Mouse (Mus musculus) cerebellum, postnatal 4 days (tissue): ENCODE results near the gene Raet1d.
"Not testable (repeated sequence)": the region's sequence is repeated elsewhere in the genome, so short reads cannot be mapped to it uniquely, and the experiment has no call there.

Source experiments
- DNase-seq, 2 experiments: peaks; one replicate each; pipeline ENCODE4 v3.0.0; 2022; ENCODE audit warnings: low spot score in 2 of 2, mixed read lengths in 1 of 2

Raet1d gene

DNA sequence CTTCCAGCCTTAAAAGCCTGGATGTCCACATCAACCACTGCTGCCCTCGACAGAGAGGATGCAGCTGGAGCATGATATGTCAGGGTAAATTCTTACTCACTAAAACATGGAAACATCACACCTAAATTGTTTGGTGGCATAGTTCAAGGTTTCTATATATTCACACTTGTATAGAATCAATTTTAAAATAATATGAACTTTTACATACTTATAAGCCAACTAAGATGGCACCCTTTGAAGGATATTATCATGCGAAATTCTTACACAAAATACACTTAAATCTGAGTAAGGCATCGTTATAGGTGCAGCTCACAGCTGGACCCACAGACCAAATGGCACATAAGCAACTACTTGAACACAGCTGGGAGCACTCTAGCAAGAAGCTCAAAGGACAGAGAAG is at the start of gene Raet1d:
Gene Raet1d, plus strand, starts transcription at position 301 of the 400 bp plus-strand sequence.
- not testable (repeated sequence) for DNase-seq

DNA sequence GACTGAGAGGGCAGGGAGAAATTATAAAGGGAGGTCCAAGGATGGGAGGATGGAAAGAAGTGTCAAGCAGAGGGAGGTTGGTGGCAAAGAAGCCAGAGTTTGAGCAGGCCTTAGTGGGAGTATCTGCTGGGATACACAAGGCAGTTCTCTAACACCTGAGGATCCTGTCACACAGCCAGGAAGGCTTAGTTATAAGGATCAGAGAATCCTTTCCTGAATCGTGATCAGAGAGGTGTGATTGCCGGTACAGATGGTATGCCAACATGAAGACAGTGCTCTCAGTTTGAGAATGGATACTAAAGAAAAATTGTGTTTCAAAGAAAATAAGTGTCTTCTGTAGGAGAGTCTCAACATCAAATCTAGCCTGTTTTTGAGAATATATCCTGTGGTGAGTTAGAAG is 37.5 kb upstream of the Raet1d start:
- DNase-seq: no peak

DNA sequence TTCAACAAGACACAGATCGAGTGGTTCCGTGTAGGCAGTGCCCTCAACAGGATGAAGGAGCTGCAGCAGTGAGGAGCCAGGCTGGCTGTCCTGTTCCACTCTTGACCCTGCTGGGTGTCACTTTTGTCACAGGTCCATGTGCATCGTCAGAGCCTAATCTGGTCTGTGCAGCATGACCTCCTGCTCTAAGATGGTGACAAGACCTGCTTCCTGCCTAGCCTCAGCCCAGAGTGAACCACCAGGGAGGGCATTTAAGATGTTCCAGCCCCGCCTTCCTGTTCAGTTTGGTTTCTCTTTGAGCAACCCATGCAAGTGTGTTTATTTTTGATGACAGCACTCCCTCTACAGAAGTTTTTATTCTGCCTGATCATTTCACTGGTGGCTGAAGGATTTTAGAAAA is 14.6 kb upstream of the Raet1d start:
- DNase-seq: not testable (repeated sequence)

DNA sequence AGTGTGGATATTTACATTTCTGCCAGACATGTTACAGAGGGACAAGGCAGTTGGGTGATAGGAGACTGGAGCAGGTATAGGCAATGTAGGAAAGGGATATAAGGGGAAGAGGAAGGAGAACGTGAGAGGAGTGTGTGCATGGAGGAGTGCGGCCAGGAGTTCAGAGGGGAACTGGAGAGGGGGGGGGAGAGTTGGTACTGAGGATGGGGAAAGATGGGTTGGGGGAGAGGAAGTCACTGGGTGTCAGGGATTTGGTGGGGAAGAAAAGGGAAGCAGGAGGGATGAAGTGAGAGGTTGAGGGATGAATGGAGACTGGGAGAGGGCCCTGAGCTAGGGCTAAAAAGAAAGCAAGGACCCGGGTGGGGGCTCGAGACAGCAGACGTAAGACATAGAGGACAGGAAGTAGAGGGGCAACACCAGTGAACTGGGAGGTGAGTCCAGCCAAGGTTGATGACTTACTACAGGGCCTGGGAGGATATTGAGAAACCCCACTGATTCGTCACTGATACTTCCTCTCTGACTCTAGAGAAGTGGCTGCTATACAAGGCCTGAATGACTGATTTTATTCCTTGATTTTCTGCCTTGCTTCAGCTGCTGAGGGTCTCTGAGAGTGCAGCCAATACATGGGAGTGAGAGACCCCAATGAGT is 6.7 kb upstream of the Raet1d start:
- DNase-seq: not testable (repeated sequence)

DNA sequence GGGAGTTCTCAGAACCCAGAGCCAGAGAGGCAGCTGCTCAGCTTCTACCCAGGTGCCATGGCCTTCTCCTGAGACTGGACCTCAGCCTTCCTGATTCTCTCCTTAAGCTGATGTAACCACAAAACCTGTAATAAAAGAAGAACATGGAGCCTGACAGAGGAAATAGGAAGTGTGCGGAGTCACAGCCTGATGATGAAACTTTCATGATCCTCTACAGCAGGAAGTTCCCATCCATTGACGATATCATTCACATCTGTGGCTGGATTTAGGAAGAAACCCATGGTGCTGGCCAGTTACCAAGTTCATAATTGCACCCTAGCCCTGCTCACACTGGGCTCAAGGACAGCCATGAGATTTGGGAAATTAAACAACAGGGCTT is 6.2 kb upstream of the Raet1d start:
- DNase-seq: not testable (repeated sequence)

DNA sequence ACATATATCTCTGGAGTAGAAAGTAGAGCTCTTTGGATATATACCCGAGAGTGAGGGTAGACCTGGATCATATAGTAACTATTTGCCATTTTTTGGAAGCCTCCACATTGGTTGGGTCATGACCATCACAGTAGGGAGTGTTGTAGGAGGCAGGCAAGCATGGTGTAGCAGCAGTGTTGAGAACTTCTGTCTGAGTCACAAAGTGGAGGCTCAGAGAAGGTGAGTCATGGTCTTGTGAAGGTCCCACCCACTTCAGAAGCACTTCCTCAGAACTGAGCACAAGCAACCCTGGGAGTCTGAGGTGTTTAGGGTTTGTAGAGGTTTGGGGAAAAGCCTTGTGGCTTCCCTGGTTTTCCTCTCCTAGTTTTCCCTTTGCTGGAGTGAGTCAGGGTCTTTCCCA is 3.0 kb upstream of the Raet1d start:
- not testable (repeated sequence) for DNase-seq

DNA sequence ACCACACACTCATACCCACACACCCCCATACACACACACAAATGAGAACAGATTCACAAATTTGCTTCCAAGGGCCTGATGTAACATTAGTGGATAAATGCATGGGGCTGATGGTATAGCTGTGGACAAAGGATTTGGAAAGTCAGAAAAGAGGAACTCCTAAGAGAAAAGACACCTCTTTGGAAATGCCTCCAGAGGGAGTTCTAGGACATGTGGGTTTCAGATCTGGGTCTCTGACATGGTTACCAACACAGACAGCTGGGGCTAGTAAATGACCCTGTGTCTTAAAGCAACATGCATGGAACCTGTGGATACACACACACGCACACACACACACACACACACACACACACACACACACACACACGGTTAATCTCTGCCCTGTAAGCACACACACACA is 605 bp downstream of the Raet1d start:
- DNase-seq: not testable (repeated sequence)

DNA sequence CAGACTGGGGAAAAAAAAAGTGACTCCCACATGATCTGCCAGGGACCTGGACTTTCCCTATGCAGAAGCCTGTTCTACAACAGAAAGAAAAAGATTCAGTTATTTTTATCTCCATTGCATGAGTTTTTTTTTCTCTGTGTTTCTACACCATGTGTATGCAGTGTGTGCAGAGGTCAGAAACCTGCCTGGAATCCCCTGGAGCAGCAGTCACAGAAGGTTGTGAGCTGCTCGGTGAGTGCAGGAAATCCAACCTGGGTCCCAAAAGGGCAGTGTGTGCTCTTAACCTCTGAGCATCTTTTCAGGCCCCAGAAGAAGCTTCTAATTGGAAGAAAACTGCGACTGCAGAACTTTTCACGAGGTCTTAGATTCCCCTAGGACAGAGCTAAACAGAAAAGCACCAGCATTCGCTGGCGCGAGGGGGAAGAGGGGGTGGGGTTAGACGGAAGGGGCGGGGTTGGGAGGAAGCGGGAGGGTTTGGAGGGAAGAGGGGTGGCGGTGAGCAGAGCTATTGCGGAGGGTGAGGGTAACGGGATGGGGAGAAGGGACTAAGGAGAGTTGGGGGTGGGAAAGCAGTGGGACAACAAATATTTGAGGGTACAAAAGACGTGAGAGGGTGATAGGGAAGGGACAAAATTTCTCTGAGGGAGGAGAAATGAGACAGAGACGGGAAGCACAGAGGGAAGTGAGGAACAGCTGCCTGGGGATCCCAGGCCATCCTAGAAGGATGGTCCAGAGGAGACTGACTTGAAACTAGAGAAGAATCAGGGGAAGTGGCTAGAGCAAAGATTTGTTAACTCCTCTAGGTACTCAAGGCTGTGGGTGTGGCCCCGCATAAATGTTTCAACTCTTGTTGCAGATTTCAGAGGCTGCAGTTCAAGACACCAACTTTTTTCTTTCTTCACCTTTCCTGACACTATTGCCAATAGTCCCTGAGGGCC is 1.3 kb downstream of the Raet1d start:
- DNase-seq: not testable (repeated sequence)

DNA sequence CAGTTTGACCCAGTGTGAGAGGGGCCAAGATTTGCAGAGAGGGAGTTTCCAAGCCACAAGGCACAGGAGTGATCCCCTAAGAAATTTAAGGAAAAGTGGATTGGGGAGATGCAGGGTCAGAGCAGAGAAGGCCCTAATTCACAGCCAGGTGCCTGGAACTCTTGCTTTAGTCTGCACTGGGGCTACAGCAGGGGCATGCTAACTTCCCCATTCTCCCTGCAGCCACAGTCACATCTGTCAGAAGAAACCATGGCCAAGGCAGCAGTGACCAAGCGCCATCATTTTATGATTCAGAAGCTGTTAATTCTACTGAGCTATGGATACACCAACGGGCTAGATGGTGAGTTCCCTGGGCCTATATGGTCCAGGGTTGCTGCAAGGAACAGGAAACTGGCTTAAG is 2.1 kb downstream of the Raet1d start:
- DNase-seq: not testable (repeated sequence)

DNA sequence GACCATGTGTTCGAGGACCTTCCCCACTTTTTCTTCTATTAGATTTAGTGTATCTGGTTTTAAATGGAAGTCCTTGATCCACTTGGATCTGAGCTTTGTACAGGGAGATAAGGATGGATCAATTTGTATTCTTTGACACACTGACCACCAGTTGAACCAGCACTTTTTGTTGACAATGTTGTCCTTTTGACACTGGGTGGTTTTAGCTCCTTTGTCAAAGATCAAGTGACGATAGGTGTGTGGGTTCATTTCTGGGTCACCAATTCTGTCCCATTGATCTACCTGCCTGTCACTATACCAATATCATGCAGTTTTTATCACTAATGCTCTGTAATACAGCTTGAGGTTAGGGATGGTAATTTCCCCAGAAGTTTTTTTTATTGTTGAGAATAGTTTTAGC is 4.6 kb downstream of the Raet1d start:
- DNase-seq: not testable (repeated sequence)

DNA sequence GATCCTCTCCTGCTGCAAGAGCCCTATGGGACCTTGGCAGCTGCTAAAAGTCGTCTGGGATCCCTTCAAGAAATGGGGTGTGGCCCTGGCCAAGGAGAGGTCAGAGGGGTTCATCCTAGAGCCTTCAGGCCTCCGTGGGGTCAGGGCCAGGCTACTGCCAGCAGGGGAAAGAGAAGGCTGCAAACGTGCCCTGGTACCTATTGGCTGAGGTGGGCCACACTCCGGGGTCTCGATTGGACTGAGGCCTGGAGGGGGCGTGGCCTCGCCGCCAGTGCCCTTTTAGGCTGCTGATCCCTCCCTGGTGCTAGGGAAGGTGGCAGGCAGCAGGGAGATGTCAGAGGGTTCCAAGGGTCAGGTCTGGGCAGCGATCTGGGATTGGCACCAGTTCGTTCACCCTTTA is 20.9 kb downstream of the Raet1d start:
- DNase-seq: not testable (repeated sequence)

DNA sequence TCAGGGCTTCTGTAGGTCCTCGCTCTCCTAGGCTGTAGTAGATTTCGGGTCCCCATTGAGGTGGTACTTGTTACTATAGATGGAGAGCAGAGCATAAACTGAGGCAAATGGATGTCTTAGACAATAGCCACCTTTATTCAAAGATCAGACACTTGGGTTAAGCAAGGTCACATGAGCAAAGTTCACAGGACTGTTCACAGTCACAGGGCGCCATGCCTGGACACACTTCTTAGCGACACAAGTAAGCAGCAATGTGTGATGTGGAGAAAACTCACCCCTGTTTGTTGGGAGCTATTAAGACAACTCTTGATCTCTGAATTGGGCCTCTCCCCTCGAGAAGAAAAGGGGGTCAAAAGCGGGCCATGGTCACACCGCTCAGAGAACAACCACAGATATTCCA is 29.8 kb downstream of the Raet1d start:
- DNase-seq: not testable (repeated sequence)

DNA sequence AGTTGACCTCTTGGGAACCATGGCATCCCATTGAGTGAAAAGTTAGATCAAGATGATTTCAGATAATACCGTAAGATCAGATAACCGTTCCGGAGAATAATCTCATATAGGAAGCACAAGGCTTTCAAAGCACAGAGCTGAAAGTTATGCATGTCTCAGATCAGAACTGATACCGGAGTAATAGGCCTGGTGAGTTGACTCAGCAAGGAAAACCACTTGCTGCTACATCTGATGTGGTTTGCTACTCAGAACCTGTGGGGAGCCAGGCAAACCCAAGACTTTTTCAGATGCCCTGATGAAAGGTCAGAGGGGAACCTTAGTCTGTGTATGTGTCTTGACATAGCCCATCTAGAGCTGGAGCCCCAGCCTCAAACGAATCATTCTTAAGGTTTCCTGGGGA is 31.3 kb downstream of the Raet1d start:
- not testable (repeated sequence) for DNase-seq

DNA sequence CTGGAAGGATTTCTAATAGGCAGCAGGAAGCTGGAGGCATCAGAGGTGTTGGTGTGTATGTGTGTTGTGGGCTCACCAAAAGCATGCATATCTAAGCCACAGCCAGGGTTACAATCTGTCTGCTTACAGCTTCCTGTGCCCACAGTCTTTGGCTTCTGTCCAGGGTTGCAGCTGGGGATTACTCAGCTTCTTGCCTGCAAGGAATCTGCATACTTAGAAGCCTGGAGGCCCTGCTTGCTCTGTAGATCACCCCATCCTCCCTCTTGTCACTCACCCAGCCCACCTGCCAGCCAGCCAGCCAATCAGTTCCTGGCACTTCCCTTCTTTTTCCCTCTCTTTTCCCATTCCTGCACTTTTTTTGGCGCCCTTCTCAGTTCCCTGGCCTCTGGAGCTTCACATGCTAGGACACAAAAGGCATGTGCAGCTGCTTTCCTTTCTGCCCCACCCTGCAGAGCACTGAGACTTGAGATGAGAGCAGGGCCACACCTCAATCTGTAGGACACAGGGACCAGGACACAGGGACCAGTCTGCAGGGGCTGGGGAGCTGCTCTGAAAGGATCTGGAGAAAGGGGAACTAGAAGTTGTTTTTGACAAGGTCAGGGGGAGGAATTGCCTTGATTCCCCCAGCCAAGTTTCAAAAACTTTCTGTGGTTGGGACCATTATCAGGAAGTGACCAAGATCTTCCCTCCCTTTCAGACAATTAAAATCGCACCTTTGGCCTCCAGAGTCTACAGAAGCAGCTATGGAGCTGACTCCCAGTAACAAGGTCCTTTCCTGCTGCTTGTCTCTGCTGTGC is 32.9 kb downstream of the Raet1d start:
- DNase-seq: not testable (repeated sequence)

DNA sequence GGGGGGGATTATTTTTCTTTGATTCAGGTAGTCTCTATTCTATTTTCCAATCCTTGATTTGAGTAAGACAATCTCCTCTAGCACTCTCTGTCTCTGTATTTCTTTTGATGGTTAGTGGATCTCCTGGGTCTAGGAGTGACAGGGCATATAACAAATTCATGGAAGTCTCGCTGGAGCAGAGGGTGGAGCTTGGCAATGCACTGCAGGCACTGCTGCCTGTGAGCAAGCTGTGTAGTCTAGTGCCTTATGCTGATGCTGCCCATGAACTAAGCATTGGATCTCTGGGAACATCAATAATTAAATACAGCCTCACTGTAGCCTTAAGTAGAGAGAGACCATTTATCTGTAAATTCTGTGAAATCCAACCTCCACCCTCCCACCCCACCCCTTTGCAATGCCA is 36.3 kb downstream of the Raet1d start:
- DNase-seq: not testable (repeated sequence)

DNA sequence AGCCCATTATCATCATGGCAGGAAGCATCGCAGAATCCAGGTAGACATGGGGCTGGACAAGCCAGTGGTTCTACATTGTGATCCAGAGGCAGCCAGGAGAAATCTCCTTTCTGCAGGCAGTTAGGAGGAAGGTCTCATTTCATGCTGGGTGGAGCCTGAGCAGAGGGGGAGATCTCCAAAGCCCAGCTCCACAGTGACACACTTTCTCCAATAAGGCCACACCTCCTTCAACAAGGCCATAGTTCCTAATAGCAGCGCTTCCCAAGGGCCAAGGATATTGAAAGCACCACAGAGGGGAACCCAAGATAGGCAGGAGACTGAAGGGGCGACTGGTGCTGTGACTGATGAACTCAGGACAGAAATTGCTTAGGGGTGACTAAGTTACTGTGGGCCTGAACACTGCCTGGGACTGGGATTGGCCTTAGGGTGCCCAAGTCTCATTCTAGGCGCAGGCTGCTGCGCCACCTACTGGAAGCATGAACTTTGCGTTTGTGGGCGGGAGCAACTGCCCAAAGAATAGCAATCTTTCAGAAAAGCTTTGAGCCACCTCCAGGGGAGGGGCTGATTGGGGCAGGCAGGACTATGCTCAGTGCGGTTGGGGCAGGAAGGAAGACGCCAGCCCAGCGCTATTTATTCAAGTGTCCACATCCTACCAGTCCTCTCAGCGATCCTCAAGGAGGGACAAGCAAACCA is 42.0 kb downstream of the Raet1d start:
- peak in 1 of 2 experiments; percentile 32 for DNase-seq

DNA sequence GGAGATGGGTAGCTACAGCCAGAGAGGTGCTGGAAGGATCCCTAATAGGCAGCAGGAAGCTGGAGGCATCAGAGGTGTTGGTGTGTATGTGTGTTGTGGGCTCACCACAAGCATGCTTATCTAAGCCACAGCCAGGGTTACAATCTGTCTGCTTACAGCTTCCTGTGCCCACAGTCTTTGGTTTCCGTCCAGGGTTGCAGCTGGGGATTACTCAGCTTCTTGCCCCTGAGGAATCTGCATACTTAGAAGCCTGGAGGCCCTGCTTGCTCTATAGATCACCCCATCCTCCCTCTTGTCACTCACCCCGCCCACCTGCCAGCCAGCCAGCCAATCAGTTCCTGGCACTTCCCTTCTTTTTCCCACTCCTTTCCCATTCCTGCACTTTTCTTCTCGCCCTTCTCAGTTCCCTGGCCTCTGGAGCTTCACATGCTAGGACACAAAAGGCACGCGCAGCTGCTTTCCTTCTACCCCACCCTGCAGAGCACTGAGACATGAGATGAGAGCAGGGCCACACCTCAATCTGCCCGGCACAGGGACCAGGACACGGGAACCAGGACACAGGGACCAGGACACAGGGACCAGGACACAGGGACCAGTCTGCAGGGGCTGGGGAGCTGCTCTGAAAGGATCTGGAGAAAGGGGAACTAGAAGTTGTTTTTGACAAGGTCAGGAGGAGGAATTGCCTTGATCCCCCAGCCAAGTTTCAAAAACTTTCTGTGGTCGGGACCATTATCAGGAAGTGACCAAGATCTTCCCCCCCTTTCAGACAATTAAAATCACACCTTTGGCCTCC is 53.5 kb downstream of the Raet1d start:
- DNase-seq: not testable (repeated sequence)
